Mouse (Mus musculus): ENCODE measurements around the gene Slc16a13. TPM values are rescaled to one million over a fixed set of nuclear protein-coding genes. Genes with fewer than 3 reads are reported as not detected.

Gene Slc16a13
- polyA plus RNA-seq, 1 experiment from 2014 or later: 4.5 TPM

DNA sequence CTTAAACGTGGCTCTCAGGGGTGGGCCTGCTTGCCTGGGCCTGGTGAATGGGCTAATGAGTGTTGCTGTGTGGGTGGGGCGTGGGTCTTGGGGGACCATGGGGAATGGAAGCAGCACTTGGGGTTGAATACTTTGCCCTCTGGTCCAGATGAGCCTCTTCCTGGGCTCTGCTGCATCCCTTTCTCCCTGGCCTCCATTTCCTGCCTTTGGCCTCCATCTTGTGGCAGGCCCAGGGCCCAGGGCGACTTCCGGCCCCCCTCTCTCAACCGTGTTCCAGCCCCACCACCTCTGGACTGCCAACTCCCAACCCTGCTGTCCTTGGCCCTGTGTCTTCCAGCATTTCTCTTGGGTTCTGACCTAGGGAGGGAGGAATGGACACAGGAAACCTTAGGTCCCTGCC lies 13.2 kb upstream of the Slc16a13 start:
- H3K4me2 ChIP-seq (replicated peaks; ENCODE audit: low read depth, low read length): peak overlapping the region; percentile 57; the same call in 1 of the 2 replicates
- DNase-seq (ENCODE audit: low spot score) (peak; percentile 27), ATAC-seq (no peak)
- peak overlapping the region; percentile 37; the same call in 1 of the 2 replicates for H3K4me3 ChIP-seq (ENCODE audit: low read depth, low read length)
- H3K27me3 ChIP-seq (replicated peaks; ENCODE audit: insufficient read depth, low read length): peaks cover 11% of the 10 kb centered on the region; the same call in 1 of the 2 replicates
- no peak for TF ChIP-seq CTCF (IDR thresholded peaks at IDR 0.05)
- WGBS: 49% methylated on average over 5 of the region's 5 CpGs
- no peaks in the 10 kb centered on the region for H3K36me3 ChIP-seq (ENCODE audit: insufficient read depth, low read length)
- H3K9ac ChIP-seq (replicated peaks; ENCODE audit: low read depth): no peak overlapping the region
- no peaks in the 10 kb centered on the region for H3K9me3 ChIP-seq (ENCODE audit: low read length)
- peaks cover 16% of the 10 kb centered on the region for H3K4me1 ChIP-seq (ENCODE audit: insufficient read depth, low read depth, low read length)
- peak overlapping the region; percentile 51; the same call in 1 of the 2 replicates for H3K27ac ChIP-seq (ENCODE audit: low read length)

DNA sequence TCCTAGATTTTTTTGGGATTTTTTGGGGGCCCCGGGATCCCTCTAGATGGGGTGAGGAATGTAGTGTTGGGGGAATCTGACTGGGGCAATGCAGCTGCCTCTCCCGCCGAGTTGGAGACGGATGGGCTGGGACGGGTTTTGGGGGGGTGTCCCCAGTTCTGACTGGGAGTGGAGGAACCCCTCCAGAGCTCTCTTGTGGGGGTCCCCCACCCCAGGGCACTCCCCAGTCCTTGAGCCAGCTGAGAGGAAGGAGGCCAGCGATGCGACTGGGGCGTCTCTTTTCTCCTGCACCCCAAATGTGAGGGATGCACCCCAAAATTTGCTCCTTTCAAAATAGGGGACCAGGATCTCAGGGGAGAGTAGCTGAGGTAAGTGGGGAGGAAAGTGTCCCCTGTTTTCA lies 12.2 kb upstream of the Slc16a13 start:
- Histone ChIP-seq H3K9ac (replicated peaks; ENCODE audit: low read depth) (peak overlapping the region; percentile 58), H3K27ac (ENCODE audit: low read length) (peak overlapping the region; percentile 79; the same call in 1 of the 2 replicates), H3K36me3 (ENCODE audit: insufficient read depth, low read length) (no peaks in the 10 kb centered on the region), H3K4me3 (ENCODE audit: low read depth, low read length) (peak overlapping the region; percentile 37), H3K4me1 (ENCODE audit: insufficient read depth, low read depth, low read length) (peaks cover 16% of the 10 kb centered on the region), H3K4me2 (replicated peaks; ENCODE audit: low read depth, low read length) (peak overlapping the region; percentile 57), H3K9me3 (ENCODE audit: low read length) (no peaks in the 10 kb centered on the region), H3K27me3 (replicated peaks; ENCODE audit: insufficient read depth, low read length) (peaks cover 11% of the 10 kb centered on the region; the same call in 1 of the 2 replicates)
- TF ChIP-seq EP300 (IDR thresholded peaks at IDR 0.05): no peak
- no peak for TF ChIP-seq CTCF (IDR thresholded peaks at IDR 0.05)
- ATAC-seq (no peak), DNase-seq (ENCODE audit: low spot score) (no peak)
- 36% methylated on average over 8 of the region's 8 CpGs for WGBS

DNA sequence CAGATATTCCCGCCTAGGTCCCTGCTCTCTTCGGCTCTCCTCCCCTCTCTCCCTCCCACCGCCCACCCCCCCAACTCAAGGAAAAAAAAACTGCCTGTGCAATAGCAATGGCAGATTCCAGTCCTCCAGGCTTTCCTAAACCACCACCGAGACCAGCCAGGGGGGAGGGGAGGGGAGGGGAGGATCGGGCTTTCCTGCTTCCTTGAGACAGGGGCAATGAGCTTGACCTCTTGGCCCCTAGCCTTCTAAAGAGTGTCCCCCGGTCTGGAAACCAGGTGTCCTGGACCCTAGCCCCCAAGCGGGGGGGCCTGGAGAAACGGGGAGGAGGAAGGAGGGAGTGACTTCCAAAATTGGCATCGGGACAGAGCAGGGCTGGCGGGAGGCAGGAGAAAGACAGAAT lies 11.7 kb upstream of the Slc16a13 start:
- 11% methylated on average over 9 of the region's 10 CpGs for WGBS
- Histone ChIP-seq H3K4me3 (ENCODE audit: low read depth, low read length) (peak overlapping the region; percentile 37), H3K9ac (replicated peaks; ENCODE audit: low read depth) (peak overlapping the region; percentile 58), H3K4me1 (ENCODE audit: insufficient read depth, low read depth, low read length) (peaks cover 16% of the 10 kb centered on the region), H3K27me3 (replicated peaks; ENCODE audit: insufficient read depth, low read length) (peaks cover 11% of the 10 kb centered on the region; the same call in 1 of the 2 replicates), H3K4me2 (replicated peaks; ENCODE audit: low read depth, low read length) (peak overlapping the region; percentile 57), H3K9me3 (ENCODE audit: low read length) (no peaks in the 10 kb centered on the region), H3K27ac (ENCODE audit: low read length) (peak overlapping the region; percentile 79), H3K36me3 (ENCODE audit: insufficient read depth, low read length) (no peaks in the 10 kb centered on the region)
- no peak for TF ChIP-seq EP300 (IDR thresholded peaks at IDR 0.05)
- TF ChIP-seq CTCF (IDR thresholded peaks at IDR 0.05): no peak
- ATAC-seq (no peak), DNase-seq (ENCODE audit: low spot score) (peak; percentile 71)

DNA sequence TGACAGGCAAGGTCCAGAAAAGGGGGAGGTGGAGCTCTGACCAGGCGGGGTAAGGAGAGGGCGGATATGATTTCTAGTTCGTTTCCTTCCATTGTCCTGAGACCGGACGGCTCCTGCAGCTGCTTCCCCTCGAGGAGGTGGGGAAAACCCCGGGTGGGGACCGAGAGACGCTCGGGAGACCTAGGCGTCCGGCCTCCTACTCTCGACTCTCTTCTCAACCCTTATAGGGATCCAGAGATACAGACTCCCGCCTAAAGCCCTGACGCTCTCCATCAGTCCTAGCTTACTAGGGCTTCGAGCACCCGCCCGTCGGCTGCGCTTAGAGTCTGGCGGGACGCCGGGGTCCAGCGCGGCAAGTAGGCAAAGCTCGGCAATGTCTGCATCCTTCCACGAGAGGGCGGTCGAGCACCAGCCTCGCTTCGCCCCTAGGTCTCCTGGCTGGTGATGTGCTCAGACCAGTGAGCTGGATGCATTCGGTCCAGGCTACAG lies 9.4 kb upstream of the Slc16a13 start:
- H3K4me1 ChIP-seq (ENCODE audit: insufficient read depth, low read depth, low read length): peaks cover 18% of the 10 kb centered on the region
- no peak overlapping the region for H3K9ac ChIP-seq (replicated peaks; ENCODE audit: low read depth)
- TF ChIP-seq EP300 (IDR thresholded peaks at IDR 0.05) (peak; percentile 89), CTCF (IDR thresholded peaks at IDR 0.05) (peak; percentile 99)
- peak overlapping the region; percentile 93 for H3K27ac ChIP-seq (ENCODE audit: low read length)
- H3K27me3 ChIP-seq (replicated peaks; ENCODE audit: insufficient read depth, low read length): peaks cover 11% of the 10 kb centered on the region; the same call in 1 of the 2 replicates
- under 1% methylated on average over 32 of the region's 32 CpGs for WGBS
- H3K4me3 ChIP-seq (ENCODE audit: low read depth, low read length): peak overlapping the region; percentile 46
- no peaks in the 10 kb centered on the region for H3K36me3 ChIP-seq (ENCODE audit: insufficient read depth, low read length)
- peak; percentile 82 for ATAC-seq
- peak overlapping the region; percentile 58 for H3K4me2 ChIP-seq (replicated peaks; ENCODE audit: low read depth, low read length)
- no peaks in the 10 kb centered on the region for H3K9me3 ChIP-seq (ENCODE audit: low read length)
- DNase-seq (ENCODE audit: low spot score): peak; percentile 90

DNA sequence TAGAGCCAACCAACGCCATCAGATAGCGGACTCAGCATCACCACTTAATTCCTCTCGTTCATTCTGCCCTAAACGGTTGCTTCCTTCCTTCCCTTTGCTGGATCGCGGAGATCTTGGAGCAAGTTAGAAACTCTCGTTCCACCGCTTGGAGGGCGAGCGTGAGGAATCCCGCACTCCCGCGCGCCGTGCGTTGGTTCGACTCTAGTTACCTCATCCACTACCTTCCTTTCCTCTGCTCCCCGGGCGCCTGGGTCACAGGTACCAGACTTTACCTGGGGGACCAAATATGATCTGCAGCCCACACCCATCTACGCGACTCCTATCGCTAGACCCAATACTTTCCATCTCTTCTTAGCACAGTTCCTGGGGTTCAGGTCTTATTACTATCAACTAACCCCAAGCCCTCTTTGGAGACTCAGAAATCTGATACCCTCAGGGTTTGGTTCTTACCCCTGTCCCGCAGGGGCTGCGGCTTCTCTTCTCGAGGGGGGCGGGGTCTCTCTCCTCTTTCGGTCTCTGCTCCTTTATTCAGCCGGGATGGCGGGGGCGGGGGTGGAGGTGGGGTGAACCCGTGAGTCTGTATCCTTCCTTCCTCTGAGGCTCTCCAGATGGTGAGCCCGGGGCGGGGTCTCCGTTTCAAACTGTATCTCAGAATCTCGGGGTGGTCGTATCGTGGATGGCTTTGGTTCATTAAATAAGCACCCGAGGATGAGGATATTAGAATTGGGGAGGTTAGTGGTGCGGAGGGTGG lies 8.6 kb upstream of the Slc16a13 start, which contains the start of gene Bcl6b:
Gene Bcl6b (minus strand): TSS at position 539 of the 751 bp plus-strand sequence.
- peak within 1 kb of the TSS; percentile 93 for H3K27ac ChIP-seq (ENCODE audit: low read length)
- peak within 1 kb of the TSS; percentile 46 for H3K4me3 ChIP-seq (ENCODE audit: low read depth, low read length)
- H3K27me3 ChIP-seq (replicated peaks; ENCODE audit: insufficient read depth, low read length): peaks cover 11% of the 10 kb centered on the region; the same call in 1 of the 2 replicates
- H3K36me3 ChIP-seq (ENCODE audit: insufficient read depth, low read length): no peaks in the 10 kb centered on the region
- no peaks in the 10 kb centered on the region for H3K9me3 ChIP-seq (ENCODE audit: low read length)
- peak within 1 kb of the TSS; percentile 58 for H3K4me2 ChIP-seq (replicated peaks; ENCODE audit: low read depth, low read length)
- 2% methylated on average over 39 of the region's 39 CpGs for WGBS
- no peak for TF ChIP-seq EP300 (IDR thresholded peaks at IDR 0.05)
- ATAC-seq: peak; percentile 42
- peaks cover 18% of the 10 kb centered on the region for H3K4me1 ChIP-seq (ENCODE audit: insufficient read depth, low read depth, low read length)
- DNase-seq (ENCODE audit: low spot score): peak; percentile 54
- peak within 1 kb of the TSS; percentile 68 for H3K9ac ChIP-seq (replicated peaks; ENCODE audit: low read depth)

DNA sequence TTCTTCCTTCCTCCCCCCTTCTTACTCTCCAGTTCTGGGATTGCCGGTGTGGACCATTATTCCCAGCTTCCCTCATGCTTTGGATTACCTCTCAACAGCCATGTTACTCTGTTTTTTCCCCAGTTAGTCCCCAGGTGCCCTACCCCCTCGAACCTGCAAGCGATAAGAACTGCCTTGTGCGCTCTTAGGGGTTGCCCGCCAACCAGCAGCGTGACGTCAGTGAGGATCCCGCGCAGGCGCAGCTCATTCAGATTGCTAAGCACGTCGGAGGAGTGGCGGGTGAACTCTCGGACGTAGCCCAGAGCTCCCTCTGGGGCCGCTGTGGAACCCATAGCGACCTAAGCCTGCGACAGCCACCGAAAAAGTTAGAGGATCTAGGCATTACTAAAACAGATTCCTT lies 8.0 kb upstream of the Slc16a13 start:
- Histone ChIP-seq H3K4me2 (replicated peaks; ENCODE audit: low read depth, low read length) (peak overlapping the region; percentile 58), H3K36me3 (ENCODE audit: insufficient read depth, low read length) (no peaks in the 10 kb centered on the region), H3K9me3 (ENCODE audit: low read length) (no peaks in the 10 kb centered on the region), H3K4me1 (ENCODE audit: insufficient read depth, low read depth, low read length) (peaks cover 18% of the 10 kb centered on the region), H3K27ac (ENCODE audit: low read length) (peak overlapping the region; percentile 93), H3K4me3 (ENCODE audit: low read depth, low read length) (peak overlapping the region; percentile 46), H3K27me3 (replicated peaks; ENCODE audit: insufficient read depth, low read length) (peaks cover 11% of the 10 kb centered on the region; the same call in 1 of the 2 replicates), H3K9ac (replicated peaks; ENCODE audit: low read depth) (peak overlapping the region; percentile 68)
- DNase-seq (ENCODE audit: low spot score): peak; percentile 91
- WGBS: under 1% methylated on average over 19 of the region's 19 CpGs
- TF ChIP-seq CTCF (IDR thresholded peaks at IDR 0.05) (no peak), EP300 (IDR thresholded peaks at IDR 0.05) (no peak)
- peak; percentile 45 for ATAC-seq

Measured in lung, postnatal 0 days (tissue).